Mouse (Mus musculus) testis, postnatal 14 days (tissue): ENCODE results near the gene Tfcp2.
"Not testable (repeated sequence)": the region's sequence is repeated elsewhere in the genome, so short reads cannot be mapped to it uniquely, and the experiment has no call there.

Experiments used
- DNase-seq: peaks from one replicate; pipeline ENCODE4 v3.0.0; 2021; ENCODE audit warnings: low spot score

Tfcp2 gene

GRCm38 (mm10) chr15:100556378-100556777 lies 4.6 kb upstream of the Tfcp2 start:
- DNase-seq: no peak

DNA sequence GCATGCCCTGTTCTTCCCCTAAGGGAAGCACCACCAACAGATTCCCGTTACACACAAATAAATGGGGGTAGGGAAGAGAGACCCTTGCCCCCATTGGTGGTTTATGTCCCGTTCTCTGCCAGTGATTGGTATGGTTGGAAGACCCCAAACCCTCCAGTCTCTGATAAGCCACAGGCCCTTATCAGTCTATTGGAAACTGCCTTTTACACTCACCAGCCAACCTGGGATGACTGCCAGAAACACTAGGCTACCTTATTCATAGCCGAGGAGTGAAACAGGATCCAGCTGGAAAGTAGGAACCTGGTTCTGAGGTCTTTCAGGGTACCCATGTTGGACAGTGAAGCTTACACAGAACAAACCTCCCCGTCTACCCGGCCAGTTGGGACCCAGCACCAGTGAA lies 4.2 kb upstream of the Tfcp2 start:
- DNase-seq: no peak

DNA sequence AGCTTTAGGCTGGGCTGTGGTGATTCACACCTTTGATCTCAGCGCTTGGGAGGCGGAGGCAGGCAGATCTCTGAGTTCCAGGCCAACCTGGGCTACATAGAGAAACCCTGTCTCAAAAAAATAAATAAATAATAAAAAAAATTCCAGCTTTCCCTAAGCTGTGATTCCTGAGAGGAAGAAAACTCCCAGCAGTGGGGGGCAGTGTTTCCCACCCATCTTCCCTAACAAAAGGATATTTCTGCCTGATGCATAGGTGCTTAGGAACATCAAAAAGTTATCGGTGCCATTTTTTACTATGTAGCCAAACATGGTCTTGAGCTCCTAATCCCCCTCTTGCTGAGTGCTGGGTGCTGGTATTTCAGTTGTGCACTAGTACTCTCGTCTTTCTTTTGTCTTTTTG lies 1.5 kb downstream of the Tfcp2 start:
- DNase-seq: no peak

GRCm38 (mm10) chr15:100543651-100544030 lies 8.2 kb downstream of the Tfcp2 start:
- DNase-seq: not testable (repeated sequence)

DNA sequence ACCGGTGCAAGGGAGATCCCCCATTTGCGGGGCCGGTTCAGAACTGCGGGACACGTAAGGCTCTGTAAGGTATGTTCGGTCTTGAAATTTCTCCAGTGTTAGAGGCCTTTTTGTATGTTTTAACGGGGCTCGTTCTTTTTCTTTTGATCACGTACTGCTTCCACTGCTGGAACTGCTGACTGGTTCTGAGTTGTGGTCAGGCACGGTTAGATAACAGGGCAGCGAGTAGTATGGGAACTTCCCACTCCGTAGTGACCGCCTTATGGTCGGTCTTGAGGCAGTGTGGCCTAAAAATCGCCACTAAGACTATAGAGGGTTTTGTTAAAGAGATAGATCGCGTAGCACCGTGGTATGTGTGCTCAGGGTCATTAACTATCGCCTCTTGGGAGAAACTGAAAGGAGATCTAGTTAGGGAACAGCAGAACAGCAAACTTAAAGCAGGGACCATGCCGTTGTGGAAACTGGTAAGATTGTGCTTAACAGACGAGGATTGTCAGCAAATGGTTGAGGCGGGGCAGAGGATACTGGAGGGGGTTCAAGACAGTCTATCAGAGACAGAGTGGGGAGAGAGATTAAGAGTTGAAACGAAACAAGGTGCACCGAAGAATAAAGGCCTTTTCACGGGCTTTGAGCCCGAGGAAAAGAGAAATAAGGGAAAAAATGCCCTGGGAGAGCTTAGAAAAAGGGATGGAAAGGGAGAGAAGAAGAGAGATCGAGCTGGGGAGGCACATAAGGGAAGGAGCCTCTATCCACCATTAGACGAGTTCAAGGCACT lies 8.7 kb downstream of the Tfcp2 start:
- DNase-seq: not testable (repeated sequence)

DNA sequence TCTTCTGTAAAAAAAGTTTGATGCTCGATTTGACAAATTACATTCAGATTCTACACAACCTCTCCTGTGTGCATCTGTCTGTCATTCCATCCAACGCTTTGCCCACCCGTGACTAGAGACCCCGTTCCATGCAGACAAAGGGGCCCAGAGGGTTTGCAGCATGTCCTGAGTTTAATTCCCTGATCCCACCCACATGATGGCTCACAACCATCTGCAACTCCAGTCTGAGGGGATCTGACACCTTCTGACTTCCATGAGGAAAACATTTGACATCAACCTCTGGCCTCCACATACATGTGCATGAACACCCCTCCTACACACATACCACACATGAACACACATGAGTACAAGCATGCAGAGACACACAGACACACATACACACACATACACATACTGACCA lies 10.4 kb downstream of the Tfcp2 start:
- no peak for DNase-seq

GRCm38 (mm10) chr15:100541001-100541400 lies 10.8 kb downstream of the Tfcp2 start:
- DNase-seq: not testable (repeated sequence)

- DNase-seq: no peak
Measured at GRCm38 (mm10) chr15:100539411-100539810, 12.4 kb downstream of the Tfcp2 start.

DNA sequence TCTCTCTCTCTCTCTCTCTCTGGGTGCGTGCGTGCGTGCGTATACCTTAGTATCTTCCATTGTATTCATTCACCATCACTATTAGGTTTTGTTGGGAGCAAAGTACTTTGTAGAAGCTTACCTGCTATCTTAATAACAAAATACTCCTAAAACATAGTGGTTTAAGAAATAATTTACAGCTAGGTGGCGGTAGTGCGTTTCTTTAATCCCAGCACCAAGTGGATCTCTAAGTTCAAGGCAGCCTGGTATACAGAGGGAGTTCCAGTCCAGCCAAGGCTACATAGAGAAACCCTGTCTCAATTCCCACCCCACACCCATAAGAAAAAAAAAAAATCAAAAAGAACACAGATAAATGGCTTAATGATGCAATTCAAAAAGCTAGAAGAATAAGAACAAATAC lies 13.9 kb downstream of the Tfcp2 start:
- no peak for DNase-seq

DNA sequence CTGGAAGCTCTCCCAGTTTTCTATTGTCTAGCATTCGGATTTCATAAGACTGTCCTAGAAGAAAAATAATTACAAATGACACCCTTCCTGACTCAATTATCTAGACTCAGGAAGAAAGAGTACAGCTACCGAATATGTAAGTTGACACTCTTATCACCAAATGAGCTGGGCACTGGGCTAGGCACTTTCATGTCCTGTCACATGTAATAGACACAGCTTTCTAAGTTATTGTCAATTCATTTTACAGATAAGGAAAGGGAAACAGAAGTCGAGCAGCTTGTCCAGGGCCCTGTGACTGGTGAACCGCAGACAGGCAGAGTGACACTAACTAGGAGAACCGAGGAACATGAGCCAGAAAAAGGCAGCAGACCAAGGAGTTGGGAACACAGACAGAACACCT lies 23.9 kb downstream of the Tfcp2 start:
- no peak for DNase-seq

GRCm38 (mm10) chr15:100525405-100525804 lies 26.4 kb downstream of the Tfcp2 start:
- no peak for DNase-seq

- DNase-seq: no peak
Measured at GRCm38 (mm10) chr15:100520306-100520705, 31.5 kb downstream of the Tfcp2 start.

GRCm38 (mm10) chr15:100515121-100515520 lies 36.7 kb downstream of the Tfcp2 start:
- DNase-seq: no peak

DNA sequence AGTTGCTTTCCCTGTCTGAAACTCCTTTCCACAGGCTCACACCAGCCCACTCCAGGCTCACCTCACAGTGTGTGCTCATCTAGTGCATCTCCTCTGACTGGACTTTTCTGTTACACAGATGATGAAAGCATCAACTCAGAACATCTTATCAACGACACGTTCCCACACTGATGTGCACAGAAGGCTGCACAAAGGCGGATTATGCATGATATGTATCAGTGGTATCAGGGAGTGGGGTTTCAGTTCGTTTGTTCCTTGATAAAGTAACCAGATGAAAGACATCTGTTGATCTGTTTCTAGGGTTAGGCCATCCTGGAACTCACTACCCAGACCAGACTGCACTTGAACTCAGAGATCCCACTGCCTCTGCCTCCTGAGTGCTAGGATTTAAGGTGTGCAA lies 38.4 kb downstream of the Tfcp2 start:
- no peak for DNase-seq

GRCm38 (mm10) chr15:100510072-100510471 lies 41.7 kb downstream of the Tfcp2 start:
- DNase-seq: no peak

GRCm38 (mm10) chr15:100508454-100509167 lies 43.2 kb downstream of the Tfcp2 start:
- no peak for DNase-seq

GRCm38 (mm10) chr15:100499506-100499905 lies 52.3 kb downstream of the Tfcp2 start:
- DNase-seq: not testable (repeated sequence)

GRCm38 (mm10) chr15:100495102-100495501 lies 56.7 kb downstream of the Tfcp2 start, which contains the start of gene Csrnp2:
Gene Csrnp2, minus strand, starts transcription at chr15:100495488.
- DNase-seq: peak; percentile 93

DNA sequence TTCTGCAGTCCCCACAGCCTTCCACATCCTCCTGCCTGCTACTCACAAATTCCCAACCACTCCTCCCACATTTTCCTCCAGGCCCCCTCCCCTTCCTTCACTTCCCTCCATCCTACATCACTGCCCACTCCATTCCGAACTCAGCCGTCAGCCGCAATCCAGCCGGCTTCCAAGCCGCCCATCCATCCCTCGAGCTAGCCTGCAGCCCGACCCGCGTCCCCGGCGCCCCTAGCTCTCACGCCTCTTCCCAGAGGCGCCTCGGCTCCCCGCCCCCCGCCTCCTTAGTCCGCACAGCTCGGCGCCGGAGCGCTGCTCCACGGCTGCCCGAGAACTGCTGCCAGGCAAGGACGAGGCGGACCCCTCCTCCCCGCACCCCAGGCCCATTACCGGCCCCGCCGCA lies 57.2 kb downstream of the Tfcp2 start:
- no peak for DNase-seq

- no peak for DNase-seq
Measured at GRCm38 (mm10) chr15:100491966-100492365, 59.8 kb downstream of the Tfcp2 start.

GRCm38 (mm10) chr15:100489263-100489662 lies 62.5 kb downstream of the Tfcp2 start:
- DNase-seq: no peak

DNA sequence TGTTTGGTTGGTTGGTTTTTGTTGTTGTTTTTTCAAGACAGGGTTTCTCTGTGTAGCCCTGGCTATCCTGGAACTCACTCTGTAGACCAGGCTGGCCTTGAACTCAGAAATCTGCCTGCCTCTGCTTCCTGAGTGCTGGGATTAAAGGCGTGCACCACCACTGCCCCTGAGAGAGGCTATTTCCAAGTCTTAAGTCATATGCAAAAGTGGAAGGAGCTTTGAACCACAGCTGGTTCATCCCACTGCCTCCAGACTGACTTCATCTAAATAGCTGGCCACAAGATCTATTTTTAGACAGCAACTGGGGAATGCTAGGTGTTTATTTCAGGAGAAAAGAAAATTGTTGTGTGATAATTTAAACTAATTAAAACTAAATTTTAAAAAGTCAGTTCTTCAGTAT lies 63.5 kb downstream of the Tfcp2 start:
- not testable (repeated sequence) for DNase-seq

DNA sequence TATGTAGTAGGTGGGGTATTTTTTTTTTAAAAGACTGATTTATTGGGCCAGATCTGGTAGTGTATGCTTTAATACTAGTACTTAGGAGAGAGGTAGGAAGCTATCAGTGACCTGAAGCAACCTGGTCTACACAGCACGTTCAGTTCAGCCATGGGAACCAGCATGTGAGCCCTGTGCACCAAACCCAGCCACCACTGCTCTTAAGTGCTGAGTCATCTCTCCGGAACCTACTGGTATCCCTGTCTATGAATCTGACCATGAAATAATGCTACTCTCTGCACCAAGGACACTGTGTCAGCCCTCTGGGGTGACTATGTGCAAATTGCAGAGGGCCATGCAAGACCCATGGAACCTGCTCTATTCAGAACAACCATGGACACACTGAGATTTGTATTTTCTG lies 64.8 kb downstream of the Tfcp2 start:
- no peak for DNase-seq

DNA sequence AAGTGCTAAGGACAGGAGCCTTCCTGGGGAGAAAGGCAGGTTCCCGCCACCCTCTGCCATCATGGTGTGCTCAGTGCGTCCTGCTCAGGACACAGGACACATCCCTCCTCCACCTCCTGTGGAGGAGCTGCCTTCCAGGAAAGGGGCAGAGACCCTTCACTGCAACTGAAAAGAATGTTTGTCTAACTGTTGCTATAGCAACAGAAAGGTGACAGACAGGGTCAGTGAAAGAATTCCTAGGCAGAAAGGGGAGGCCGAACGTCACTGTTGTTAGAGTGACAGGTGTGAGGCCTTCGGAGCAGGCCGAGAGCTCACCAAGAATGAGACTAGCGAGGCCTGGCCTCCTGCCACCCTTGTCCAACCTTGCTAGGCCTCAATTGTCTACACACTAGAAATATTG lies 65.4 kb downstream of the Tfcp2 start:
- DNase-seq: no peak
